Mouse (Mus musculus): ENCODE results near the gene Gpr176.

DNA sequence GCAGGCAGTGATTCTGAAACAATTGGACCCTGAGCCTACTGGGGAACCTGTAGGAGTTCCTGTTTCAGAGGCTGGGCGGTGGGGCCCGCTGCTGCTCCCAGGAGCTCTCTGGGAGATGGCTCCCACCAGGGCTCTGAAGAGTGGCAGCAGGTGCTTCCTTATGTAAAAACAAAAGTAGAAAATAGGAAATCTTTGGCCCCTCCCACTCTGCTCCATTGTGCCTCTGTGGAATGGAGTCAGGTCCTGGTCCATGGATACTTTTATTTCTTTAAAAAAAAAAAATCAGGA is 109.4 kb downstream of the Gpr176 start:
- TF ChIP-seq EP300 (optimal IDR thresholded peaks at IDR 0.05) (no peak), CTCF (IDR thresholded peaks at IDR 0.05; ENCODE audit: low read depth) (no peak)

Data from stomach, postnatal 0 days (tissue).